Mouse (Mus musculus) induced T-regulatory cell, adult 2 months (primary cell): Measurements from ENCODE around the gene Gm20388.

Experiments used
- DNase-seq: peaks from one replicate; pipeline ENCODE4 v3.0.0-alpha.2; 2012; ENCODE audit warnings: low read depth

Gm20388 gene

DNA sequence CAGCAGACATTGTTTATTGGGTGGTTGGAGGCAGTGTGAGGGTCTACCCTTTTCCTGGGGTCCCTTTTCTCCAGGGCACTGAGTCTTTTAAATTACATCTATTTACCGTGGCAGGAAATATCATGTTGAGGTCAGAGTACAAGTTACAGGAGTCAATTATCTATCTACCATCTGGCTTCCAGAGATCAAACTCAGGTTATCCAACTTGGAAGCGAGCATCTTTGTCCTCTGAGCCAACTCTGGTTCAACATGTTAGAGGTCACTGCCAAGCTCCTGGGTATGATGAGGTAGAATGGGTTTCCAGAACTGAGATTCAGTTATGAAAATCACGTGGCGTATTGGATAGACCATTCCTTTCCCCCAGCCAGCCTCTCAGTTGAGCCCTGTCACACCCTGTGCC is 2944.5 kb downstream of the Gm20388 start:
- DNase-seq, result no peak

DNA sequence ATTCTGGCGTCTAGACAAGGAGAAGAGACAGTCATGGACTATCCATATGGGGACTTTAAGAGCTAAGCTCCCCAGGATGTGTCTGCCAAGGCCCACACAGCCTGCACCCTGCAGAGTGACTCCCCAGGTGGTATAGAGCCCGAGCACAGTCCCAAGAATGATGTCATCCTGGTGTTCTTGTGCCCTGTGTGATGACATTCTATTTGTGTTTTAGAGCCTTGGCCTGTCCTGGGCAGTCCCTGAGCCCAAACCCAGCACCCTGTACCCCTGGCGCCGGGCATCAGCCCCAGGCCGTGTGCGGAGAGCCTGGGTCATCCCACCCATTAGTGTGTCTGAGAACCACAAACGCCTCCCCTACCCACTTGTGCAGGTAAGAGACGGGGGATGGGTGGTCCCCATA is 2945.6 kb downstream of the Gm20388 start:
- no peak for DNase-seq

- no peak for DNase-seq
These were observed 2949.2 kb downstream of the Gm20388 start for GRCm38 (mm10) chr8:122859843-122860242.

- peak; percentile 37 for DNase-seq
These were observed 2954.1 kb downstream of the Gm20388 start for GRCm38 (mm10) chr8:122864719-122865129.

DNA sequence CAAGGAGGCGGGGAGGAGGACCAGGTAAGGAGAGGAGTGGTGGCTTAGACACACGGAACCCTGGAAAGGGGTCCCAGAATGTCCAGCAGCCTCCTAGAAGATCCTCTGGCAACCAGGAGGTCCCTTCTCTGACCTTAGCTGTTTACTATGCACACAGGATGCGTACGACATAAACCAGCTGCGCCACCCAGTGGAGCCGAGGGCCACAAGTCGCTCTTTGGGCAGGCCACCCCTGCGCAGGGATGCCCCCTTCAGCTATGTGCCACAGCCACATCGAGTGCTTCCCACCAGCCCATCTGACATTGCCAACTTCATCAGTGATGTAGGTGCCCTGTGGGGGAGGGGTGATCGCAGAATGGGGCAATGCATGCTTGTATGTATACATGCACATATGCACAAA is 2954.8 kb downstream of the Gm20388 start:
- peak; percentile 46 for DNase-seq

DNA sequence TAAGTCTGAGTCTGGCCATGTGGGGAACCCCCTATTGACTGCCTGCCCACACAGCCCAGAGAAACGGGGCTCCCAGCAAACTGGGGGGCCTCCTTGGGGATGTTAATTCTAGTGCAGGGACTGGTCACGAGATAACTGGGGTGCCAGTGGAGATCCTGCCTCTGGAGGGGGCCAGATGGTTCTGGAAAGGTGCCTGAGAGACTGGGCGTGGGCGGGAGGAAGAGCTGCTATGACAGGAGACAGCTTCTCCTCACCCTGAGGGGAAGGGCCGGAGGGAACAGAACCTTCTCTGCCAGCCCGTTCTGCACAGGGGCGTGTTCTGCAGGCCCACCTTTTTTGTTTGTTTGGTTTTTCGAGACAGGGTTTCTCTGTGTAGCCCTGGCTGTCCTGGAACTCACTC is 2955.6 kb downstream of the Gm20388 start:
- peak; percentile 39 for DNase-seq

DNA sequence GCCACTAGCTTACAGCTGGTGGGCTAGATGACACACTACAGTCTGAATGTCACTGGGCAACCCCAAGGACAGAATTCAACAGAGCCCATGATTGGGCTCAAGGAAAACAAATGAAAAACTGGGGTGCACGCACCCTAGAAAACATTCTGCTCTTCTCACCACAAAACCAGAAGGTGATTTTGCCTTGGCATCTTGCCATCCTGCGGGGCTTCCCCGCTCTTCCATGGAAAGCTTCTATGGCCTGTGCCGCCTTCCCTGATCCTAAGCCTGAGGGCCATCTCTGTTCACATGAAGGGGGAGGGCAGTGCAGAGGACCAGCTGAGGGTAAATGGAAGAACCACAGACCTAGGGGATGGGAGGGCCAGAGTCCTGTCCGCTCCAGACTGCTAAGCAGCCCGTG is 2957.3 kb downstream of the Gm20388 start:
- DNase-seq, result no peak

- DNase-seq, result peak; percentile 88
These were observed 2959.8 kb downstream of the Gm20388 start for GRCm38 (mm10) chr8:122870377-122870863.

GRCm38 (mm10) chr8:122871663-122872062 is 2961.0 kb downstream of the Gm20388 start:
- DNase-seq, result peak; percentile 50

DNA sequence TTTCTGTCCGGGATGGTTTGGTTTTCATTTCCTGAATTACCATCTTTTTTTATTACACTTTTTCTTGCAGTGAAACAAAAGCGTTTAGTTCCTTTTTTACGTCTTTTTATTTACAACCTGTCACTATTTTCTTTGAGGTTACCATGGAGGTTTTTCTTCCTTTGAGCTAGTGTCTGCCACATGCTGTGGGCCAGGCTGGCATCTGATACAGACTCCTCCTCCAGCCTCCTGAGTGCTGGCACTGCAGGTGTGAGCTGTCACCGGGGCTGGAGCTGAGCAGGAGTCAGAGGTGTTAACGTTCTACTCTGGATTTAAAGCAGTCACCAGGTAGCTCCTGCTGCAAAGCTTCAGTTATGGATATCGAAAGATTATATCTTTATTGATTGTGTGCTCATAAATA is 2962.5 kb downstream of the Gm20388 start:
- DNase-seq, result peak; percentile 11

DNA sequence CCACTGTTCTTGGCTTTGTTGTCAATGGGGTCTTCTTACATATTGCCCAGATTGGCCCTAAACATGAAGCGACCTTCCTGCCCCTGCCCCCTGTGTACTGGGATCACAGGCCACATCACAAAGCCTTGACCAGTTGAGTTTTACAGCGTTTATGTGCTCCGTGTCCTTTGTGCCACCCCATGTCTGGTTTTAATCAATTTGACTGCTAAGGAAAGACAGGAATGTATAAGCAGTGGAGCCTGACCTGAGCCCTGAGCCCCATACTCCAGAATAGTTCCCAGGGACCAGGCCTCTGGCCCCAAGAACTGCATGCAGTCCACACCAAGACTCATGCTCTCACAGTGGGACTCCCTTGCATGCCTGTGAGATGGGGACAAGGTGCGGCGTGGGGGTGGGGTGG is 2964.5 kb downstream of the Gm20388 start:
- DNase-seq, result no peak

- no peak for DNase-seq
These were observed 2967.6 kb downstream of the Gm20388 start for GRCm38 (mm10) chr8:122878231-122878630.

GRCm38 (mm10) chr8:122880302-122880701 is 2969.7 kb downstream of the Gm20388 start:
- no peak for DNase-seq

GRCm38 (mm10) chr8:122883671-122884070 is 2973.0 kb downstream of the Gm20388 start:
- no peak for DNase-seq

- DNase-seq, result no peak
These were observed 2980.8 kb downstream of the Gm20388 start for GRCm38 (mm10) chr8:122891440-122891839.

GRCm38 (mm10) chr8:122893451-122893850 is 2982.8 kb downstream of the Gm20388 start:
- no peak for DNase-seq

DNA sequence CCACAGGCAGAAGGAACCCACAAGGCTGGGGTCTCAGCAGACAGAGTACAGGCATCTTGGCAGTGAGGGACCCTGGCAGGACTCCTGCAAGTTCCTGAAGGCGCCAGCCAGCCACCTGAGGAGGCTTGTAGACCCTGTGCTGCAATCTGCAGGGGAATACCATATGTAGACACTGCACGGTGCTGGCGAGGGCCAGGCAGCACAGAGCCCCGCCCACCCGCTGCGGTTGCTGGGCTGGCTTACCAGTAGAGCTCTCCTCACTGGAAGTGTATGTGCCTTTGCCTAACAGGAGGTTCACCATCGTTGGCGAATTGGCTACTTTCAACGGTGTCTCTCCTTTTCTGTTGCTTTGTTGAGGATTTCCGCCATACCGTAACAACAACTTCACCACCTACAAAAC is 2985.7 kb downstream of the Gm20388 start:
- DNase-seq, result no peak

GRCm38 (mm10) chr8:122897200-122897599 is 2986.6 kb downstream of the Gm20388 start:
- DNase-seq, result no peak

DNA sequence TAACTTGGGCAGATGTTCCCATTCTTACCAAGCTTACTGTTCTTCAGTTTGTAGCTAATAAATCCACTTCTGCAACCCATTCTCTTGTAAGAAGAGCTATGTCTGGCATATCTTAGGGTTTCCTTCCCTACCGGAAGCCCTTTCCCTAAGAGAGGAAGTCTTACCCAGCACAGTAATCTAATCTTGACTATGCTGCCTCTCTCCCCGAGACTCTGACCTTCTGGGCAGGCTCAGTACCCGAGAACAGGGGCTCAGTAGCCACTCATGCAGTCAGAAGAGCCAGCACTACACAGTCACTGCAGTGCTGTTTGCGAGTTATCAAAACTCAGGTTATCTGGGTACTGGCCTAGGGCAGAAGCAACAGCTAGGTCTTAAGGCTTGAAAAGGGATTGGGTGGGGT is 2987.4 kb downstream of the Gm20388 start:
- DNase-seq, result no peak

GRCm38 (mm10) chr8:122898473-122898872 is 2987.8 kb downstream of the Gm20388 start:
- DNase-seq, result no peak

DNA sequence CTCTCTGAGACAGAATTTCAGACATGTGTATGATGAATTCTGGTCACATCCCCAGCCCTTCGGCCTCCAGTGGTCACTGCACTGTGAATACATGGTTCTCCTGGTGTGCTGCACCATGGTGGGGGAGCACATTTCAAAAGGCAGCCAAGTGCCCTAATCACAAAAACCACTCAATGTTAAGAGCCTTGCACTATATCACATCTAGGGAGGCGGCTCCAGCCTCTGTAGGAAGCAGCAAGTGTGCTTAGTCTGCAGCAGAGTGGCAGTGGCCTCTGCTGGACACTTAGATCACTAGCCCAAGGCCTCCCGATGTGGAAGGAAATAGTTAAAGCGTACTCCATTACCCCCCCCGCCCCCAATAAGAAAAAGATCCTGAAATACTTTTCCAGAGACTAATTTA is 2988.4 kb downstream of the Gm20388 start:
- no peak for DNase-seq

- no peak for DNase-seq
These were observed 2990.8 kb downstream of the Gm20388 start for GRCm38 (mm10) chr8:122901476-122901875.

GRCm38 (mm10) chr8:122901892-122902515 is 2991.4 kb downstream of the Gm20388 start:
- DNase-seq, result no peak

DNA sequence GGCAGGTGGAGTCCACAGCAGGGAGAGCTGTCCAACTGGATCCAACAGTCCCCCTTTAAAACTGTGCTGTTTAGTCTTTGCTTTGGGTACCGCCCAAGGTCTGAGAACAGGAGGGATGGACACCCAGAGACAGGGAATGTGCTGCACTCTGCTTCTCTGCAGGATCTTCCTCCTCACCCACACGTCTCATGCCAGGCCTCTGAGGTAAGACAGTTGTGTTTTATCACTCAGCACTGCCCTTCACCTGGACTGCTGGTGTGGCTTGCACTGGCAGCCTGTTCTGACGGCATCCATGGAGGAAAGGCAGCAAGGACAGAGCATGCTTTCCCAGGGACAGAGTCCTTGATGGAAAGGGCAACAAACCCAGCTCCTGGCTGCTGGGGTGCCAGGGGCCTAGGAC is 2991.9 kb downstream of the Gm20388 start:
- DNase-seq, result no peak
